Mouse (Mus musculus): Measurements from ENCODE around the gene Ambra1. TPM values are rescaled to one million over a fixed set of nuclear protein-coding genes. Genes with fewer than 3 reads are reported as not detected.

The Ambra1 gene
- total RNA-seq, 4 experiments from 2014 or later, result 54.8 to 55.6 (median 55.1) TPM

DNA sequence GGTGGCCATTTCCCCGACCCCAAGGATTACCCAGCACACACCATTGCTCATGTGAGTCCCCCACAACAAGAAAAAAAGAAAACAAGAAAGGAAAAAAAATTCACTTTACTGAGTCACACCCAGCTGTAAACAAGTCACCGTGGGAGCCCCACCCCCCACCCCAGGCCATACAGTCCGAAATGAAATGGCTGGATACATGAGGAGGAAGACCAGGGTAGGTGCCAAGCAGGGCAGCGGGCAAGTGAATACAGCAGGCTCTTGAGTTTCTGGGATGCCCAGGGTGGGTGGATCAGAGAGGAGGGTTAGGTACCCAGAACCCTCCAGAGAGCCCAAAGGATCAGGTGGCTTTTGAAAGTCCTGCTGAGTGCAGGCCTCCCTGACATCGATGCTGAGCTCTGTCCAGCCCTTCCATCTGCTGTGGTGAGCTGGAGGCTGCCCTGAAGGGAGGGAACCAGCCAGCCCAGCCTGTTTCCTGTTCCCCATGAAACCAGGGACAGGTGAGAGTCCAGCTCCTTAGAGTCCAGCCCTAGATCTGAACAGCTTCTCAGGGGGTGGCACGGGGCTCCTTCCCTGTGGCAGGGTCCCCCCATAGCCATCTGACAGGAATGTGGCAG lies 202.9 kb downstream of the Ambra1 start:
- no peak for DNase-seq (ENCODE audit: low spot score in 2 of 2)

DNA sequence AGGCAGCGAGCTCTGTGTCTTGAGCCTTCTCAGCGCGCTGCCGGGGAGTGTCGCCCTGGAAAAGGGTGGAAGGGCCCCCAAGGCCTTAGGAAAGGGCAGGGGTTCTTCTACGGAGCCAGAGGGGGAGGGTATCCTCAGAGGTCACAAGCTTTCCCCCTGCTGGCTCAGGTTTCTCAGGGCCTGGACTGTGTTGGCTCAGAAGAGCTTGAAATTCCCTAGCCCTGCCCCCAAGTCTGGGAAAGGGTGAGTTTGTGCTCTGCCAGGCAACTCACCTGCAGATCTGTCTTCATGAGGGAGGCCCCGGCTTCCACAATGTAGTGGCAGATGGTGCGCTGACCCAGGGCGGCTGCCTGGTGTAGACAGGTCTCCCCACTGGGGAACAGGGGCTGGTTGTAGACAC lies 203.5 kb downstream of the Ambra1 start:
- DNase-seq (ENCODE audit: low spot score in 2 of 2), result no peak

DNA sequence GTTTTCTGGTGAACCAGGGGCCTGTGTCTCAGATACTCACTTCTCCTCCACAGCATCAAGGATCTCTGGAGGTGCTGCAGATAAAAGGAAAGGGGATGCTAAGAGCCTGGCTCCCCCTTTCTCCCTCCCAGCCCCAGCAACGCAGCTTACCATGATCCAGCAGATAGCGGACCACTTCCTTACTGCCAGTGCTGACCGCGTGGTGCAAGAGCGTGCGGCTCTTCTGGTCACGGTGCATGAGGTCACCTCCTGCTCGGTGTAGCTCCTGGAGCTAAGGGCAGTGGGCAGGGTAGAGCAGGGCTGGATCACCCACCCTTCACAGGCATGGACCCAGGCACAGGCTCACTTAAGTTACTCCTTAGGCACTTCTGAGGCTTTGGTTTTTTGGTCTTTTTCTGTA lies 204.1 kb downstream of the Ambra1 start:
- DNase-seq (ENCODE audit: low spot score in 2 of 2), result no peak

DNA sequence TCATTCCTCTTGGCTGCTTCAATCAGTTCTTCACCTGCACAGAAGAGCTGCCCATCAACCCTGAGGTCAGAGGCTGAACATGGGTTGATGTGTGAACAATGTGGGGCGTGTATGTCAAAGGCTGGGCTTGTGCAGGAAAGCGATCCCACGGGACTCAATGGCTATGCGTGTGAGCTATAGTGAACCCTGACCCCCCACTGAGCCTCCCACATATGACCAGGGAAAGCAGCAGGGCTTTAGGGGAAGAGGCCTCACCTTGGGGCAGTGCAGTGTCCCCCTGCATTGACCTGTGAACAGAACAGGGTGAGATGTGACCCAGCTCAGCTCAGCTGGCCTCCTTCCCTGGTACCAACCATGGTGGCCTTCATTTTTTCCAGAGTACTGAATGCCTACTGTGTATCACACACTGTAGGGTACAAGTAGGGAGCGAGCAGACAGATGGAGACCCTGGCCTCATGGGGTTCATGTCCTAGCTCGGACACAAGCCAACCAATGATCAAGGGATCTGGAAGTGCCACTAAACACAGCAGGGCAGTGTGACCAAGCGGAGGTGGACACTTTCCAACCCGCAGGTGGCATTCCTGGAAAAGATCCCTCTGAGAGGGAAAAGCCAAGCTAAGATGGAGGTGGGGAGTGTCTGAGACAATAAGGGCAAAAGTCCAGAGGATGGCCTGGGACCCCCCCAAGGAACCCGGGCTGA lies 205.0 kb downstream of the Ambra1 start:
- DNase-seq (ENCODE audit: low spot score in 2 of 2), result no peak

DNA sequence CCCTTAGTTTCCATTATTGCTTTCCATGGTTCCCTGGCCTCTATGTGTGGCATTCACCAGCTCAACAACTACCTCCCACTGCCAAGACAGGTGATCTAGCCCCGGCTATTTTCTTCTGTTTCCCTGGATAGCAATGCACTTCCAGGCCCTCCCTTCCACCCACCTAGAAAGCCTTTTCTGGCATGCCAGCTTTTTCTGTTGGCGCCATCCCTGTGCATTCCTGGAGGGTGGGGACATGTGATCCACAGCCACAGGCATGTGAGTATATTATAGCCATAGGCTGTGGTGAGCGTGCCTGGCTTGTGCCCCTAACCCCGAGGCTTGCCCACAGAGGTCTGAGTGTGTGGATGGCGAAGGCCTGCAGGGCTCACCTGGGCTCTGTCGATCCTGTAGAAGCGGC lies 206.2 kb downstream of the Ambra1 start:
- peak in 1 of 2 experiments; percentile 85 for DNase-seq (ENCODE audit: low spot score in 2 of 2)

DNA sequence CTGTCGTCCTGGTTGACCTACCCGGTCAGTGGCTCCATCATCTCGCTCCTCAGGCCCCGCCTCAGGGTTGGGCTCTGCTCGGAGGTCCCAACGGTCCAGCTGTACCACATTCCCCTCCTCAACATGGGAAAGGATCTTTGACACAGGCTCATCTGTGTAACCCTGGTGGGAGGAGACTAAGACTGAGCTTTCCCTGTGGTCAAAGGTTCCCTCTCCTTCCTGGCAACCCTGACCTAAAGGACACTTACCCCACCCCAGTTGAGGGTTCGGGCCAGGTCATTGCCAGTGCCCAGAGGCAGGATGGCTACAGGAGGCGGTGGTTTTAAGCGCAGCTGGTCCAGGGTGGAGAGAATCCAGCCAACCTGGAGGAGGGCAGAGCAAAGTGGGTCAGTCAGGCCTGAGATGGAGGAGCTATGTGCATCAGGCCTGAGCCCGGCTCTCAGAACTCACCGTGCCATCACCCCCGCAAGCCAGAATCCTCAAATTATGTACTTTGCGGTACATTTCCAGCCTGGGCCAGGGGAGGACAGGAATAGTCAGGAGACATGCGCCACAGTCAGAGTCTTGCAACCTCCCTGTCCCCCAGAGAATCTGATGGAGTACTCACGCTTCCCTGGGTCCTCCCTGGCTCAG lies 209.5 kb downstream of the Ambra1 start:
- DNase-seq (ENCODE audit: low spot score in 2 of 2), result peak in 1 of 2 experiments; percentile 55

DNA sequence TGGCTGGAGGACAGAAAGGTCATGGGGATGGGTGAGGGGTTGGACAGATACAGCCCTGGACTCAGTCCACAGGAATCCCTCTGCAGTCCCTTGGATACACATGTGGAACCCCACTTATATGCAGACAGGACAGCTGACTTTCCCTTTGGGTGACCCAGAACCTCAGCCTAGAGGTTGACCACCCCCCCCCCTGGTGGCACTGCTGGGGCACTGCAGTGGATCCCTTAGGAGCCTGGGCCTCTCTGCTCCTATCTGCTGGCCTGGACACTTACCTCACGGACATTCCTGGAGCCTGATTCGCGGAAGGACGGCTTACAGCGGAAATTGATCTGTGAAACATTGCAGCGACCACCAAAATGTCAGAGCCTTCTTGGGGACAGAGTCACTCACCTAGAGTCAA lies 212.4 kb downstream of the Ambra1 start:
- no peak for DNase-seq (ENCODE audit: low spot score in 2 of 2)

DNA sequence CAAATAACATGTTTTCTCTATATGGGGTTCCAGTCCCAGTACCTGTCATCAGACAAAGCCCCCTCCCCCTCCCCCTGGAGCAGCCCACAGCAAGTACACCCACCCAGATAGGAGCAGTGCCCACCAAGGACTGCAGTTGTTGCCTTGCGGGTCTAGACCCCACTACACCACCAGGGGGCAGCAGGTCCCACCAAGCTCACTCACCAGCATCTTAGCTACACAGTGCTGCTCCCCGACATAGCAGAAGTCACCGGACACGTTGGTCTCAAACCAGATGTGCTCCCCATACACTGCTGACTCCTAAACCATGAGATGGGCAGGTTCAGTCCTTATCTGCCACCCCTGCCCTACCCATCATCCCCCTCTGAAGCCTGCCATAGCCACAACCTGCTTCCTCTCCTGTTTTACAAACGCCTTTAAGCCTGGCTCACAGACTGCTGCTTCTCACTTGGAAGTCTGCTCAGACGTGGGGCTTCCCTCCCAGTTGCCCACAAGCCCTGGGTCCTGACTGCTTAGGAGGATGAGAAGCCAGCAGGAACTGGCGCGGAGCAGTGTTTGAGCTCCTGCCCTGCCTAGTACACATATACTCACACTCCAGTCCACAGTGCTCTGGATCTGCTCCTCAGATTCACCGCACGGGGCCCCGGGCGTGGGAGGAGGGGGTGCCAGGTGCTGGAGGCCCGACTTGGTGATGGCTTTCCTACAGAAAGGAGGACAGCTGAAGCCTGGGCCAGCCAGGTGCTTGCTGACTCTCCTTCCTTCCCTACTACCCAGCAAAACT lies 214.4 kb downstream of the Ambra1 start:
- DNase-seq (ENCODE audit: low spot score in 2 of 2), result no peak

DNA sequence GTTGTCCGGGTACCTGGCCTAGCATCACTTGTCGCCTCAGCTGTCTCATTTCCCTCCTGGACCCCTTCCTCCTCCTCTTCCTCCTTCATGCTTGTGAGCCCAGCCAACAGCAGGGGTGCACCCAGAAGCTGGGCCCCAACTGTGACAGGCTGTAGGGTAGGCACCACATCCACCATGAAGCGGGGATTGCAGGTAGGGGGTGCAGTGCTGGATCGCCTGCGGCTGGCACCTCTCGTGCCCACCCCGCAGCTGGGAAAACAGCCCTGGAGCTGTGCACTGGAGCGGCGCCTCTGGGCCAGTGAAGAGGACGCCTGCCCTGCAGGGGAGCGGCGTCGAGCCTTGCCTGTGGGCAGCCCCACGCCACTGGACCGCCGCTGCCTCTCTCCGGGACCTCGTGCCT lies 215.5 kb downstream of the Ambra1 start, which contains the start of gene Gm9821:
Gm9821 (plus strand) TSS at position 221 of the 400 bp plus-strand sequence.
- no peak for DNase-seq (ENCODE audit: low spot score in 2 of 2)

DNA sequence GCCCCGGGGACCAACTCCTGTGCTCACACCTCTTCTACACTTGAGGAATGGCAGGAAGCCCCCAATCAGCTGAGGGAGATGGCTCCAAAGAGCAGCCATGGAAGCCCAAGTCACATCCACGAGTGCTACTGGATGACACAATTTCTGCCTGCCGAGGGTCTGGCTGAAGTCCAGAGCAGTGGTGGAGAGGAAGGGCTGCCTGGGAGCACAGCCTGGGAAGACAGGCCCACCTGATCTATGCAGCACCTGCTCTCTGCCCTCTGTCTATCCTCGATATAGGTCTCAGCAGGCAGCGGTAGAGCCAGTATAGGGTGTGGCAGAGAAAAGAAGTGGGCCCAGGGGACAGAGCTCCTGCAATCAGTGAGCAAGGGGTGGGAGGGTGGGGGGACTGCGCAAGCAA lies 216.9 kb downstream of the Ambra1 start:
- DNase-seq (ENCODE audit: low spot score in 2 of 2), result no peak

DNA sequence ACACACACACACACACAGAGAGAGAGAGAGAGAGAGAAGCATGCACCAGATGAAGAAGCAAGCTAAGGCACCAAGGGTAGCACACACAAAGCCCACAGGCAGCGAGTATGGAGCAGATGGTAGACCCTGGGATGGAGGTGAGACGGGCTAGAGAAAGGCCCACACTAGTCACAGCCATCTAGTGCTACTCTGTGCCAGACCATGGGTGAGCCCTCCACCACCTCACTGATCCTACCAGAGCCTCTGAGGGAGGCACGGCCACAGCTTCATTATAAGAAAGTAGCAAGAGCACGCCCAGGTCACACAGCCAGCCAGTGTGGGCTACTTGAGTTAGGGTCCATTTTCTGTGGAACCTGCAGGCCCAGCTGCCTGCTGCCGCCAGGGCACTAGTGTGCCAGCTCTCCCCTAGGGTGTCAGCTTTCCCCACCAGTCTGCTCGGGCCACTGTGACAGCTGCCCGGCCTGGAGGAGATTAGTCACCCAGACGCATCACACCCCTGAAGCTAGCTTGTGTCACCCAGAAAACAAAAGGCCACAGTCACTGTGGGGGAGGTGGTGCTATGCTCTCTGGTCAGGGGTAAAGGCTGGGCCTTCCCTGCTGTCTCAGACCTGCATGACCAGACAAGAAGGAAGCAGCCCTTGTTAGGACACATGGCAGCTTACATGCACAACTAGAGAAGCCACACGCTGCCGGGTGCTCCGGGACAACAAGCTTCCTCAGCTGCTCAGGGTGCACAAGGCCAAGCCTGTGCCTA lies 217.6 kb downstream of the Ambra1 start:
- DNase-seq (ENCODE audit: low spot score in 2 of 2), result no peak

DNA sequence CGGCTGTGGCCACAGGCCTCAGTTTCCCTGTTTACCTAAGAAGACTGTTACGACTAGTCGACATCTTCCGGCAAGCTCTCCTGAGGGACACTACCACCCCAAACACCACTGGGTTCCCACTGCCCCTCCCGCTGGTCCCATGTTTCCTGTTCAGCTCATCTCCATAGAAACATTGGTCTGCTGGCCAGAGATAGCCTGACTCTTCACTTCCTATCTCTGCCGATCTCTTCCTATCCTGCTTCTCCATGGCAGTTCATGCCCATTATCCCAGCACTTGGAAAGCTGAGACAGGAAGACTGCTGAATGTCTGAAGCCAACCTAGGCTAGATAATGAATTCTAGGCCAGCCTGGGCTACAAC lies 218.2 kb downstream of the Ambra1 start:
- no peak for DNase-seq (ENCODE audit: low spot score in 2 of 2)

DNA sequence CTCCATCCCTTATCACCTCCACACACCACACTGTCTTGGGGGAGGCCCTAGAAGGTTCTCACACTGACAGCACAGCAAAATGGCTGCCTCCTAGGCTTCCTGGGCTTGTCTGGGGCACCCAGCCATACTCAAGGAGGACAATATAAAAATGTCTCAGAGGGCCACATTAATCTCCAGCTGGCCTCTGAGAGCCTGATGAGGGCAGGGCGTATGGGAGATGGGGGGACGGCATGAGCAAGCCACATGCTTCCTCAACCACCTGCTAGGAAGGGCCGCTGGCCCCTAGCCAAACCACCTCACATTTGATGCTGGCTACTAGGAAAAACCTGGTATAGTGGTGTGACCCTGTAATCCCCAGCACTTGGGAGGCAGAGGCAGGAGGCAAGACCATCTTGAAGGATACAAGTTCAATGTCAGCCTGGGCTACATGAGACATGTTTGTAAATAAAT lies 218.9 kb downstream of the Ambra1 start:
- no peak for DNase-seq (ENCODE audit: low spot score in 2 of 2)

DNA sequence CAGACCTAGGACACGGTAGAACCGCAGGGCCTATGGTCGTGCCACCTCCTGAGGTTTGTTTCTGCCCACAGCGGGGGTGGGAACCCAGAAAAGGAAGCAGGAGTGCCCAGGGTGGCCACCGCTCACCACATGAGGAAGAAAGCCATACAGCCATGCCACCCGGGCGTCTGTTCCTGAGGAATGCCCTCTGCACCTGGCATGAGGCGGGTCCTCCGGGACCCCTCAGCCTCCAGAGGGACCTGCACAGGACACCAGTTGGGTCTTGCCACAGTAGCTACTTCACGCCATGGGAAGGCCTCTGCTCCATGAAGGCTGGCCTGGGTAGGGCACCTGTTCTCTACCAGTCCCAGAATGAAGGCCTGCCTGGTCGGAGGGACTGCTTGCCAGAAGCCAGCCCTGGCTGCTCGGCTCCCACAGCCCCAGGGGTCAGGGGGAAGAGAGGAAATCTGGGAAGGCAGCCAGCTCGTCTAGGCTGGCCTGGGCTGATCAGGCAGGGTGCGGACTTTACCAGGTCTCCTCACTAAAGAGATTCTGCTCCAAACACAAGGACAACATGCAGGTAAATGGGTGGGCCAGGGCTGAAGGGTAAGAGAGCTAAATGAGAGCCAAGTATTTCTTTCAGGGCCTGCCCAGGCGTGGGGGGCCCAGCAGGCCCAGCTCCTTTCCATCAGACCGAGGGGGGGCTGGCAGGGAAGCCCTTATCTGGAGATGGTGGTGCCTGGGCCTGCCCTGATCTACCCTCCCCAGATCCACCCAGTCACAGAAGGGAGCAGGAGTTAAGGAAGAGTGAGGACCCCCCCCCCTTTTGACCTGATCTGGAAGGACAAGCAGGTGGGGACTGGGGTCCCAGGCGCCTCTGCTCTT lies 219.7 kb downstream of the Ambra1 start:
- DNase-seq (ENCODE audit: low spot score in 2 of 2), result no peak

DNA sequence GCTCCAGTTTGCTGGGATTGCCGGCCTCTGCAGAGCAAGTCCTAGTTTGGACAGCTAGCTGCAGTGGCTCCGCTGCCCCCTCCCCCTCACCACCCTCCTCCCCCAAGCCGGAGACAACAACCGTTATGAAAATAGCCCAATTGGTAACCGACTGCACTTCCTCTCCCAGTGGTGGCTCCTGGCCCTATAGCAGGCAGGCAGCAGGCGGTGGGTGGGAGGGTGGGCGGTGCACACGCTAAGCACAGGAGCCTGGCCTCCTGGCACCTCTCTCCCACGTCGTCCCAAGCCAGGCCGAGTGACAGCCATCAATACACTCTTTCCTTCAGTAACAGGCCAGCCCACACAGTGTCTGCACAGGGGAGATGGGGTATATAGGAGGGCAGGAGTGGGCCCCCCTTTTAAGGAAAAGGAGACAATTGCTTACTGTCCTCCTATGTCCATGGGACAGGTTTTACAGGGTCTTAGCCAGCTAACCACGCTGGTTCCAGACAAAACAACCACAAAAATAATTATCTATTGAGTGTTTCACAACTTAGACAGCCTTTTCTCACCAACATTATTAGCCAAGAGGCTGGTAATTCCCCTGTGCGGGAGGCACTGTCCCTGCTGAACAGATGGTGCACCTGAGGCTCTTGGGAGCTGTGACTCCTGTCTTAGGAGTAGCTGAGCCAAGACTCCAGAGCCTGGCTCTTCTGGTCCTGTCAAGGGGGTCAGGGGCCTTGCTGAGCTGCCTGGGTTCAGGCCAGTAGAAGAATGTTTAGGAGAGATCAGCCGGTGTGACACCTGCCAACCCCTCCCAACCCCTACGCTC lies 220.5 kb downstream of the Ambra1 start:
- no peak for DNase-seq (ENCODE audit: low spot score in 2 of 2)

DNA sequence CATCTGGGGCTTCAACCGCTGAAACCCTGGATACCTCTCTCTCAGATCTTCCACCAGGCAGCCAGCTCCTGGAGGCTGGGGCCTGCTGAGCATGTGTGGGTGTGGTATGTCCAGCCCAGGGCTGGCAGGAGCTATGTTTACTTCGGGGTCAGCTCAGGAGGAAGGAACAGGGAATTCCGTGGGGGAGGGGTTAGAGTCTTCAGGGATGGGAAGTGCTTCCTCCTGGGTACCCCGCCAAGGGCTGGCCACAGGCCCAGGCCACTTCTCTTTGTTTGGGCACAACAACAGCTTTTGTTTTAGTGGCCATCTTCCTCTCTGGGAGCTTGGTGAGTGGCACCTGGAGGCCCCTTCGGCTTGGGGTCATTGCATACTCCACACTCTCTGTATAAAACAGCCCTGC lies 223.9 kb downstream of the Ambra1 start:
- no peak for DNase-seq (ENCODE audit: low spot score in 2 of 2)

DNA sequence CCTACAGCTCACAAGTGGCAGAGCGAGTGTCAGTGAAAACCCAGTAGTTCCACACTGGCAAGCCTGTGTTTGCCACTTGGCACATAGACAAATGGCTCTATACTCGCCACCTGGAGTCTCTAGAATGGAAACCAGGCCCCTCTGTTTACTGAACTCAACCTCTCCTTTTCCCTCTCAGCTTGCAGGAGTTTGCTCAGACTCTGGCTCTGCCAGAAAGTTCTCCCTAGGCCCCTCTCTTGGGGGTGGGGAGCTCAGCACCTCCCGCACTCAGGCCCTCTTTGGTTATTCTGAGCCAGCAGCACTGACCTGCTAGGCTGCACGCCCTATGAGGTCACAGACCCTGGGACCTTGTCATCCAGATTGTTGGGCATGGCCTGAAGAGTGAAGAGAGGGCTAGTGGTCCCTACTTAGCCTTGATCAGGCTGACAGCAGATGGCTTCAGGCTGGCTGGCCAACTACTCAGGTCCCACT lies 225.2 kb downstream of the Ambra1 start:
- DNase-seq (ENCODE audit: low spot score in 2 of 2), result no peak

DNA sequence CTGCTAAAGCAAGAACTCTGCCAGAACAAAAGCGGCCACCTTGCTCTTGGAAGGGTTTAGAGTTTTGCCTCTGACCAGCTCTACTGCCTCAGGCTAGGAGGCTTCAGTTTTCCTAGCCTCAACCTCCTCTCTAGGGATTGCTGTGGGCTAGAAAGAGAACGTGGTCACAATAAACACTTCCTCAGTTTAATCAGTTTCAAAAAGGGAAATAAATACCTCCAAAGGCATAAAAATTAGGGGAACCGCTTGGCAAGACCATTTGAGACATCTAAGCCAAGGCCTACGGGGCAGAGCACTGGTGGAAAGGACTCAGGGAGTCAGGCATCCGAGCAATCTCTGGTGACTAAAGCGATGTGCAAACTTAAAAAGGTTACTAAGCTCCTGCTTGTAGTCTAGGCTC lies 225.9 kb downstream of the Ambra1 start:
- DNase-seq (ENCODE audit: low spot score in 2 of 2), result no peak

DNA sequence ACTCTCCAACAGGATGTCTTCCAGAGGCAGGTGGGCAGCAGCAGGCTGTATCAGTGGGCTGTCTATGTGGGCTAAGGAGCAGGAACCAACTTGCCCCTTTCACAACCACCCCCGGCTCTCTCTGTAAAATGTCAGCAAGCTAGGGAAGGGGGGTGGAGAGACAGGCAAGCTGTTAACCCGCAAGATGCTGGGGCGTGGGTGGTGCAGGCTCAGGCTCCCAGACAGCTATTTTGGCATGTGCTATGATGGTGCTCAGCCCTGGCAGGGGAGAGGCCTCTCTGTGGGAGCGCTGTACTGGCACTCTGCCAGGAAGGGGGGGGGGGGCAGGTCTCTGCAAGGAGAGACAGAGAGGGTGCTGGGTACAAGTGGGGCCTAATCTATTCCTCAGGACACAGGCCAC lies 227.2 kb downstream of the Ambra1 start:
- DNase-seq (ENCODE audit: low spot score in 2 of 2), result peak in 1 of 2 experiments; percentile 97

Data from left cerebral cortex, adult 8-10 months (tissue).